Mouse (Mus musculus) bone marrow macrophage, adult 2 months (primary cell): ENCODE results near the gene Tut4.

Source experiments
- CTCF ChIP-seq: IDR thresholded peaks from 2 replicates; pipeline ENCODE4 v1.5.1; 2012; ENCODE audit warnings: low read depth, mild to moderate bottlenecking, low read length, moderate library complexity
- POLR2A ChIP-seq: IDR thresholded peaks from 2 replicates; pipeline ENCODE4 v1.6.1; 2012; ENCODE audit warnings: mild to moderate bottlenecking, low read depth, low read length, borderline replicate concordance

GRCm38 (mm10) chr4:108473586-108473985 is 14.4 kb downstream of the Tut4 start:
- no peak for TF ChIP-seq CTCF
- no peak for TF ChIP-seq POLR2A
